Mouse (Mus musculus) cerebellum, adult 9-10 months (tissue): ENCODE data around the gene Psmd2.
A peak's percentile ranks its signal among the peaks of the same experiment; 100 is the strongest.

ENCODE experiments used
- DNase-seq: peaks from one replicate; pipeline ENCODE4 v3.0.0; 2022

Gene Psmd2

GRCm38 (mm10) chr16:20703071-20703470 lies 51.6 kb downstream of the Psmd2 start:
- peak; percentile 42 for DNase-seq

GRCm38 (mm10) chr16:20703699-20704400 lies 52.4 kb downstream of the Psmd2 start:
- DNase-seq: no peak

GRCm38 (mm10) chr16:20705786-20706185 lies 54.3 kb downstream of the Psmd2 start:
- peak; percentile 60 for DNase-seq

GRCm38 (mm10) chr16:20706407-20707055 lies 55.1 kb downstream of the Psmd2 start:
- DNase-seq: peak; percentile 51

- peak; percentile 24 for DNase-seq
These were observed 56.9 kb downstream of the Psmd2 start for GRCm38 (mm10) chr16:20708220-20708938.

GRCm38 (mm10) chr16:20708939-20709734 lies 57.7 kb downstream of the Psmd2 start:
- peak; percentile 42 for DNase-seq

GRCm38 (mm10) chr16:20710370-20710769 lies 58.9 kb downstream of the Psmd2 start:
- DNase-seq: peak; percentile 35

- peak; percentile 31 for DNase-seq
These were observed 59.4 kb downstream of the Psmd2 start for GRCm38 (mm10) chr16:20710810-20711209.

GRCm38 (mm10) chr16:20712190-20712589 lies 60.7 kb downstream of the Psmd2 start:
- DNase-seq: no peak

- DNase-seq: no peak
These were observed 61.4 kb downstream of the Psmd2 start for GRCm38 (mm10) chr16:20712889-20713288.
